Mouse (Mus musculus) brain, embryonic 14.5 days (tissue): Measurements from ENCODE around the gene Zfp30.

ENCODE experiments used
- CTCF ChIP-seq: fragments of 200-500 bp; IDR thresholded peaks from 2 replicates; pipeline ENCODE4 v1.5.1; 2012; ENCODE audit warnings: inconsistent platforms, mild to moderate bottlenecking, moderate library complexity, borderline replicate concordance; ENCODE audit not compliant: insufficient read depth, insufficient read length; ENCODE audit errors: extremely low read depth
- POLR2A ChIP-seq: fragments of 200-500 bp; IDR thresholded peaks from 2 replicates; pipeline ENCODE4 v1.6.1; 2012; ENCODE audit warnings: mild to moderate bottlenecking, inconsistent platforms, borderline replicate concordance; ENCODE audit not compliant: poor library complexity, insufficient read depth, insufficient read length, severe bottlenecking; ENCODE audit errors: extremely low read depth

DNA sequence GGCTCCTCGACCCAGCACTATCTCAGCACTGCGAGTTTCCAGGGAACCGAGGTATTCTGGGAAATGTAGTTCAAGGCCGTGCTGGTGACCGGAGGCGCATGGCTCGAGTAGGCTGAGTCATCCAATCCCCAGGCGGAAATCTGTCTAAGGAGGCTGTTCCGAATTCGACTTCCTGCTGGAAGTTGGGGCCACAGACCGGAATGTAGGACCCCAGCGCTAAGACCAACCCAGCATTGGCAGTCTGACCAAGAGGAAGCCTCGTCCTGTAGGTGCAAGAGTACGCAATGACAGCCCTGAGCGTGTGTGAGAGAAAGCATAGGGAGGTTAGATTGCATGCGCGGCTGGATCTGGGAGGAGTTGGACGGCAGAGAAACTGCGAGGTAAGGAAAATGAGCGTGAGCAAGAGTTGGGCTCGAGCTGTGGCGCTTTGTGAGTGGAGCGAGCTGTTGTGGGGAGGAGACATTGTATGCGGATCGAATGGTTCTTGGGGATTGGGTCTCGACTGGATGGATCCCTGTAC lies 32.2 kb downstream of the Zfp30 start, which contains the start of gene Zfp790:
- TF ChIP-seq POLR2A = no peak
- TF ChIP-seq CTCF = no peak
